In the genomic region with DNA sequence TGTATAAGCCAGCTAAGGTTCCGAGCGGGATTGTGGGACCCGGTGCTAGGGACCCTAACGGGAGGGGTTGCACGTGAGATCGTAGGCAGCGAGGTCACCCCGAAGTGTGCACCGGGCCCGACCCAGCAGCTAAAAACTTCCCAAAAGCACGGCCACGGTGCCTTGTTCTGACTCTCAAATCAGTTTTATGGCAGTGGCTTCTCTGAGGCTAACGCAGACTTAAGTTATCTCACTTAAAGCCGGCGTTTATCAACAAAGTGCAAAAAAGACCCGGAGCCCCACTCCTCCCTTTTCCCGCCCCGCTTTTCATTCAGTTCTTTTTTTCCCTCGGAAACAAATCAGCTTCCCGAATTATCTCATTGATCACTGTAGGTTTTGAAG, we compare ENCODE assay signal across 9 mouse cellular contexts. TPM values are rescaled to one million over a fixed set of nuclear protein-coding genes. Genes with fewer than 3 reads are reported as not detected.
DNase-seq lines count a peak whose midpoint lies in the region; ATAC-seq lines count a peak whose summit lies in the region.
"Had no signal": no experiment of that assay in that cellular context is flagged by ENCODE, and none has a peak within 500 bp of the region (broad histone marks: within the 10 kb centered on the region; RNA-seq: fewer than 3 reads in every experiment).

No protein-coding gene starts in this region.

- peak overlapping the region; percentile 92 for H3K27ac ChIP-seq in heart, embryonic 13.5 days (replicated peaks)
- peak overlapping the region; percentile 92 for H3K27ac ChIP-seq in hindbrain, embryonic 10.5 days

- H3K4me1 ChIP-seq in heart, embryonic 13.5 days, result peaks cover 49% of the 10 kb centered on the region
- H3K4me1 ChIP-seq in hindbrain, embryonic 10.5 days (replicated peaks), result peaks cover 37% of the 10 kb centered on the region

- ATAC-seq in heart, embryonic 13.5 days (ENCODE audit: extremely low read depth, insufficient number of reproducible peaks, low FRiP score, low TSS enrichment), result no peak
- no peak for ATAC-seq in cerebellum, adult (ENCODE audit: insufficient number of reproducible peaks, low FRiP score, low TSS enrichment)

- H3K36me3 ChIP-seq in heart, embryonic 13.5 days, result peaks cover 8% of the 10 kb centered on the region
- H3K36me3 ChIP-seq in hindbrain, embryonic 10.5 days, result peaks cover 18% of the 10 kb centered on the region

- peak overlapping the region; percentile 82 for H3K4me2 ChIP-seq in heart, embryonic 13.5 days

- H3K9ac ChIP-seq in heart, embryonic 13.5 days, result peak overlapping the region; percentile 96

- no peak for DNase-seq in heart, postnatal 4 days
- peak; percentile 40 for DNase-seq in R1 (ENCODE audit: low read depth, low spot score)
- DNase-seq in hindbrain, embryonic 10.5 days (ENCODE audit: low spot score), result no peak
- peak; percentile 39 for DNase-seq in mesoderm, embryonic 11.5 days (ENCODE audit: low read depth, low spot score)
- no peak for DNase-seq in left cerebral cortex, adult 8-10 months (ENCODE audit: low spot score in 2 of 2)
- no peak for DNase-seq in gastrocnemius, postnatal 25 days

- H3K27me3 ChIP-seq in heart, embryonic 13.5 days (replicated peaks), result no peaks in the 10 kb centered on the region
- H3K27me3 ChIP-seq in hindbrain, embryonic 10.5 days (ENCODE audit: insufficient read depth, poor library complexity, severe bottlenecking), result no peaks in the 10 kb centered on the region
- H3K27me3 ChIP-seq: Patski had no signal

- WGBS in heart, embryonic 13.5 days, result 0% methylated on average over 20 of the region's 20 CpGs
- WGBS in hindbrain, embryonic 10.5 days, result under 1% methylated on average over 20 of the region's 20 CpGs

- H3K9me3 ChIP-seq in heart, embryonic 13.5 days, result no peaks in the 10 kb centered on the region
- H3K9me3 ChIP-seq in hindbrain, embryonic 10.5 days, result no peaks in the 10 kb centered on the region

- peak overlapping the region; percentile 92 for H3K4me3 ChIP-seq in heart, embryonic 13.5 days
- H3K4me3 ChIP-seq in hindbrain, embryonic 10.5 days, result peak overlapping the region; percentile 79

RNA-seq across cellular contexts. Expression of a gene that starts 0.5 kb away (rescaled TPM):
- polyA plus RNA-seq in heart, embryonic 13.5 days (2015; fragmentation: Nextera tagmentation; extraction: Ambion mirVana), result 89.2 and 97.2 TPM in 2 replicates
- 100 to 1,000 TPM; 198 to 205 TPM for total RNA-seq in heart, postnatal 4 days (2021)
- 44.1 and 55.4 TPM in 2 replicates for polyA plus RNA-seq in hindbrain, embryonic 10.5 days (2016; fragmentation: Nextera tagmentation; extraction: Ambion mirVana)
- 10 to 100 TPM; 39.0 to 43.0 (median 41.7) TPM for total RNA-seq in left cerebral cortex, adult 8-10 months (2022)
- 10 to 100 TPM; 63.8 to 92.9 TPM for total RNA-seq in gastrocnemius, postnatal 25 days (2021)

RNA-seq across cellular contexts. Expression of a gene that starts 20.9 kb away (rescaled TPM):
- 0.12 TPM in 1 of 2 replicates, not detected in the other for polyA plus RNA-seq in heart, embryonic 13.5 days (2015; fragmentation: Nextera tagmentation; extraction: Ambion mirVana)
- total RNA-seq in heart, postnatal 4 days (2021), result not detected
- polyA plus RNA-seq in hindbrain, embryonic 10.5 days (2016; fragmentation: Nextera tagmentation; extraction: Ambion mirVana), result 0.34 and 0.72 TPM in 2 replicates
- total RNA-seq in left cerebral cortex, adult 8-10 months (2022), result not detected
- total RNA-seq in gastrocnemius, postnatal 25 days (2021), result not detected
- polyA plus RNA-seq: Patski had no signal

Comparison
In these comparisons a context has a peak if more than half of its experiments do, and no peak if none do; other contexts are left out.
1. DNase-seq: peak in R1 (single experiment) and mesoderm, embryonic 11.5 days (single experiment); none in heart, postnatal 4 days (single experiment), hindbrain, embryonic 10.5 days (single experiment), left cerebral cortex, adult 8-10 months (0 of 2) and gastrocnemius, postnatal 25 days (single experiment).